Mouse (Mus musculus) gastrocnemius, postnatal 36 days (tissue): ENCODE data around the gene Actn2. TPM values are rescaled to one million over a fixed set of nuclear protein-coding genes. Genes with fewer than 3 reads are reported as not detected.

Source experiments
- DNase-seq, 2 experiments: peaks; one replicate each; pipeline ENCODE4 v3.0.0; 2022
- intact Hi-C: fragments of 180-260 bp; cut with DNase I; formaldehyde crosslinking; loops from one replicate; pipeline ENCODE4 v1.15.1; 2025
- total RNA-seq, 2 experiments: library from RNA; stranded (reverse); gene quantifications; 2 replicates each; pipeline ENCODE4 v1.2.3; 2021

The Actn2 gene
- total RNA-seq, 2 experiments from 2014 or later: 1,044 to 1,453 TPM

- intact Hi-C loops: no loop called here
- no peak for DNase-seq
These were observed 20.4 kb downstream of the Actn2 start for GRCm38 (mm10) chr13:12320148-12320547.

- no peak for DNase-seq
- intact Hi-C loops: no loop called here
These were observed 22.5 kb downstream of the Actn2 start for GRCm38 (mm10) chr13:12318017-12318416.

GRCm38 (mm10) chr13:12317191-12317765 lies 23.3 kb downstream of the Actn2 start:
- DNase-seq: peak in 1 of 2 experiments; percentile 35
- intact Hi-C loops: no loop called here

- no peak for DNase-seq
- intact Hi-C loops: no loop called here
These were observed 26.4 kb downstream of the Actn2 start for GRCm38 (mm10) chr13:12314173-12314572.

- no peak for DNase-seq
These were observed 28.5 kb downstream of the Actn2 start for GRCm38 (mm10) chr13:12311930-12312492.

GRCm38 (mm10) chr13:12311371-12311770 lies 29.2 kb downstream of the Actn2 start:
- DNase-seq: no peak
- intact Hi-C loops: no loop called here

More at GRCm38 (mm10) chr13:12311930-12312492, 28.5 kb downstream of the Actn2 start:
- intact Hi-C loops: no loop called here

GRCm38 (mm10) chr13:12309446-12309845 lies 31.1 kb downstream of the Actn2 start:
- intact Hi-C loops: no loop called here
- no peak for DNase-seq

GRCm38 (mm10) chr13:12308878-12309277 lies 31.7 kb downstream of the Actn2 start:
- intact Hi-C loops: no loop called here

GRCm38 (mm10) chr13:12308473-12308872 lies 32.1 kb downstream of the Actn2 start:
- intact Hi-C loops: no loop called here
- DNase-seq: no peak

More at GRCm38 (mm10) chr13:12308878-12309277, 31.7 kb downstream of the Actn2 start:
- DNase-seq: no peak

GRCm38 (mm10) chr13:12307286-12307685 lies 33.3 kb downstream of the Actn2 start:
- no peak for DNase-seq
- intact Hi-C loops: no loop called here

GRCm38 (mm10) chr13:12305540-12305939 lies 35.0 kb downstream of the Actn2 start:
- intact Hi-C loops: no loop called here
- DNase-seq: no peak

- intact Hi-C loops: no loop called here
- DNase-seq: no peak
These were observed 35.6 kb downstream of the Actn2 start for GRCm38 (mm10) chr13:12304991-12305390.

GRCm38 (mm10) chr13:12297777-12298176 lies 42.8 kb downstream of the Actn2 start:
- DNase-seq: no peak
- intact Hi-C loops: no loop called here

- no peak for DNase-seq
- intact Hi-C loops: loop anchor here (1.0 kb wide), 1 partner anchor 90 kb away; no protein-coding TSS in a partner anchor
These were observed 43.9 kb downstream of the Actn2 start for GRCm38 (mm10) chr13:12296701-12297100.

GRCm38 (mm10) chr13:12293810-12294209 lies 46.8 kb downstream of the Actn2 start:
- intact Hi-C loops: no loop called here

GRCm38 (mm10) chr13:12290700-12291099 lies 49.9 kb downstream of the Actn2 start:
- intact Hi-C loops: no loop called here
- DNase-seq: no peak

More at GRCm38 (mm10) chr13:12293810-12294209, 46.8 kb downstream of the Actn2 start:
- DNase-seq: no peak

- no peak for DNase-seq
- intact Hi-C loops: no loop called here
These were observed 56.0 kb downstream of the Actn2 start for GRCm38 (mm10) chr13:12284528-12284927.

GRCm38 (mm10) chr13:12283826-12284225 lies 56.7 kb downstream of the Actn2 start:
- intact Hi-C loops: no loop called here
- DNase-seq: peak in 1 of 2 experiments; percentile 28

- DNase-seq: no peak
- intact Hi-C loops: no loop called here
These were observed 65.8 kb downstream of the Actn2 start for GRCm38 (mm10) chr13:12274721-12275120.

GRCm38 (mm10) chr13:12274220-12274619 lies 66.3 kb downstream of the Actn2 start:
- intact Hi-C loops: no loop called here
- no peak for DNase-seq

GRCm38 (mm10) chr13:12272953-12273352 lies 67.6 kb downstream of the Actn2 start:
- no peak for DNase-seq
- intact Hi-C loops: no loop called here

GRCm38 (mm10) chr13:12267971-12268370 lies 72.6 kb downstream of the Actn2 start:
- intact Hi-C loops: loop anchor here (1.0 kb wide), 1 partner anchor 57 kb away; no protein-coding TSS in a partner anchor

More at GRCm38 (mm10) chr13:12267971-12268370, 72.6 kb downstream of the Actn2 start:
- no peak for DNase-seq
